ENCODE assay signal across 7 mouse cellular contexts in the genomic region with DNA sequence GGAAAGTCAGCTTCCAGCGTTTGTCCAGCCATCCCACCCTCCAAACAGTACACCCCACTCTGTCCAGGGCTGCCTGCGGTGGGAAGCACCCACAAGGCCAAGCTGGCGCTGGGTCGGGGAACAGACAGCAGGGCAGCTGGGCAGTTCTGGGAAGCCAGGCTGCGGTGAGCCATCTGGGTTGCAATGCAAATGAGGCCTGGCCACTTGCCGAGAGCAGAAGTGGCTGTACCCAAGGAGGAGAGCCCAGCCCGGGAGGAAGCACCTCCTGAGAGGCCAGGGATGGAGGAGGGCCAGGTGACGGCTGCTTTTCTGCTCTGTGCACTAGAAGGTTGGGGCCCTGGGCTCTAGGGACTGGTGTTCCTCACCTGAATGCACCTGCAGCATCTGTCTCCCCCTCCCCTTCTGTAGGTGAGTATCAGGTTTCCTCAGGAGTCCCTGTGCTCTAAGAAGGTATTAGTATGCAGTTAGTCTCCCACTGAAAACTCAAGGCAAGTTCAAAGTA. TPM values are rescaled to one million over a fixed set of nuclear protein-coding genes. Genes with fewer than 3 reads are reported as not detected.
DNase-seq lines count a peak whose midpoint lies in the region; ATAC-seq and TF ChIP-seq lines count a peak whose summit lies in the region.

No protein-coding gene starts in this region.

- ATAC-seq in embryonic facial prominence, embryonic 12.5 days (ENCODE audit: insufficient number of reproducible peaks, insufficient read depth, low FRiP score, low TSS enrichment) = 0 out of 2 replicates have a peak, but pooled peaks have one; percentile 65
- ATAC-seq in liver, embryonic 11.5 days (replicated peaks; ENCODE audit: low FRiP score) = no peak

- H3K36me3 ChIP-seq in CH12.LX (replicated peaks in 1 of 2; ENCODE audit: control insufficient read depth in 1 of 2, insufficient read depth in 1 of 2, low read length in 1 of 2) = no peaks in the 10 kb centered on the region
- no peaks in the 10 kb centered on the region for H3K36me3 ChIP-seq in embryonic facial prominence, embryonic 12.5 days
- no peaks in the 10 kb centered on the region for H3K36me3 ChIP-seq in liver, embryonic 11.5 days (ENCODE audit: control insufficient read depth, insufficient read depth, low read length)

- H3K4me2 ChIP-seq in CH12.LX (ENCODE audit: insufficient read depth, low read depth, poor library complexity, severe bottlenecking) = peak overlapping the region; percentile 44
- peak overlapping the region; percentile 5 for H3K4me2 ChIP-seq in embryonic facial prominence, embryonic 12.5 days (replicated peaks)
- no peak overlapping the region for H3K4me2 ChIP-seq in liver, embryonic 11.5 days

- TF ChIP-seq POLR2A in CH12.LX (IDR thresholded peaks at IDR 0.05; ENCODE audit: low read depth, low read length) = no peak

- peaks cover 60% of the 10 kb centered on the region for H3K27me3 ChIP-seq in CH12.LX (replicated peaks)
- no peaks in the 10 kb centered on the region; the same call in 1 of the 2 replicates for H3K27me3 ChIP-seq in embryonic facial prominence, embryonic 12.5 days
- H3K27me3 ChIP-seq in liver, embryonic 11.5 days (replicated peaks; ENCODE audit: control insufficient read depth, insufficient read depth, low read length) = peaks cover 14% of the 10 kb centered on the region

- peak; percentile 92 for TF ChIP-seq EP300 in CH12.LX (IDR thresholded peaks at IDR 0.05; ENCODE audit: low read length)

- dilution Hi-C loops in CH12.LX (cut with MboI; ENCODE audit: extremely low pct_ligation_motif_present, extremely low pct_unique_long_range_greater_than_20kb, low sequenced_read_pairs) = no loop called here

- in situ Hi-C loops in CH12.LX (cut with MboI; ENCODE audit: low pct_ligation_motif_present, low pct_unique_long_range_greater_than_20kb, low sequenced_read_pairs) = no loop called here

- H3K4me3 ChIP-seq in CH12.LX (replicated peaks in 1 of 3; ENCODE audit: low read depth in 2 of 3, low read length in 2 of 3, poor library complexity in 1 of 3) = no peak overlapping the region
- no peak overlapping the region for H3K4me3 ChIP-seq in embryonic facial prominence, embryonic 12.5 days
- no peak overlapping the region for H3K4me3 ChIP-seq in liver, embryonic 11.5 days (ENCODE audit: low read depth, low read length)

- WGBS in embryonic facial prominence, embryonic 12.5 days = 7% methylated on average over 8 of the region's 8 CpGs
- WGBS in liver, embryonic 11.5 days = 27% methylated on average over 8 of the region's 8 CpGs

- TF ChIP-seq RAD21 in CH12.LX (IDR thresholded peaks at IDR 0.05; ENCODE audit: low read depth, low read length) = peak; percentile 2; the same call in 1 of the 2 replicates

- peaks cover 6% of the 10 kb centered on the region for H3K9me3 ChIP-seq in CH12.LX (replicated peaks; ENCODE audit: low read length)
- no peaks in the 10 kb centered on the region for H3K9me3 ChIP-seq in embryonic facial prominence, embryonic 12.5 days
- H3K9me3 ChIP-seq in liver, embryonic 11.5 days (ENCODE audit: control insufficient read depth, low read length) = no peaks in the 10 kb centered on the region

- TF ChIP-seq CTCF in CH12.LX (conservative IDR thresholded peaks at IDR 0.05 in 1 of 2, IDR thresholded peaks at IDR 0.05 in 1 of 2; ENCODE audit: low read depth in 2 of 2, low read length in 2 of 2) = no peak

- H3K4me1 ChIP-seq in CH12.LX (ENCODE audit: control insufficient read depth in 1 of 2, insufficient read depth in 2 of 2) = peaks cover 28 to 57% of the 10 kb centered on the region in 2 experiments
- peaks cover 33% of the 10 kb centered on the region for H3K4me1 ChIP-seq in embryonic facial prominence, embryonic 12.5 days
- peaks cover 20% of the 10 kb centered on the region for H3K4me1 ChIP-seq in liver, embryonic 11.5 days (replicated peaks; ENCODE audit: control insufficient read depth, insufficient read depth, low read length)

- intact Hi-C loops in heart, postnatal 10 days (cut with DNase I) = no loop called here

- peak overlapping the region; percentile 10 for H3K27ac ChIP-seq in CH12.LX (ENCODE audit: insufficient read depth, low read depth)
- peak overlapping the region; percentile 86 for H3K27ac ChIP-seq in embryonic facial prominence, embryonic 12.5 days
- H3K27ac ChIP-seq in liver, embryonic 11.5 days (ENCODE audit: low read depth, low read length) = 0 out of 2 replicates have a peak overlapping the region, but pooled peaks have one; percentile 43

- peak; percentile 75 for DNase-seq in CH12.LX (ENCODE audit: extremely low read depth)
- peak; percentile 76 for DNase-seq in NIH3T3 (ENCODE audit: low read depth)
- peak; percentile 64 to 67 for DNase-seq in heart, postnatal 10 days
- no peak for DNase-seq in liver, embryonic 11.5 days (ENCODE audit: low spot score)
- peak; percentile 57 for DNase-seq in neural tube, embryonic 10.5 days (ENCODE audit: extremely low spot score, low spot score)
- no peak for DNase-seq in urinary bladder, postnatal 14 days (ENCODE audit: low spot score)

- no peaks in the 10 kb centered on the region for H3K79me2 ChIP-seq in CH12.LX (replicated peaks; ENCODE audit: control insufficient read depth, extremely low read depth, insufficient read depth, poor library complexity, severe bottlenecking)

- no peak overlapping the region for H3K9ac ChIP-seq in CH12.LX (ENCODE audit: insufficient read depth, low read depth)
- 0 out of 2 replicates have a peak overlapping the region, but pooled peaks have one; percentile 38 for H3K9ac ChIP-seq in embryonic facial prominence, embryonic 12.5 days
- H3K9ac ChIP-seq in liver, embryonic 11.5 days (ENCODE audit: low read depth, low read length) = no peak overlapping the region

TF ChIP-seq in CH12.LX, 34 proteins besides CTCF, POLR2A, EP300 and RAD21 (continues in another document):
- TF ChIP-seq ZNF384 (IDR thresholded peaks at IDR 0.05; ENCODE audit: low read depth, low read length) (no peak), IRF4 (IDR thresholded peaks at IDR 0.05; ENCODE audit: low read depth, low read length) (peak; percentile 83; the same call in 1 of the 2 replicates), ZKSCAN1 (IDR thresholded peaks at IDR 0.05; ENCODE audit: borderline replicate concordance, low read depth, low read length) (no peak), ETS1 (conservative IDR thresholded peaks at IDR 0.05; ENCODE audit: low read depth, low read length) (peak; percentile 91), CHD2 (IDR thresholded peaks at IDR 0.05; ENCODE audit: low read length) (peak; percentile 71), CHD1 (IDR thresholded peaks at IDR 0.05; ENCODE audit: low read depth, low read length) (no peak), TCF12 (IDR thresholded peaks at IDR 0.05; ENCODE audit: low read depth, low read length) (peak; percentile 99), MAX (IDR thresholded peaks at IDR 0.05; ENCODE audit: low read length) (peak; percentile 70; the same call in 1 of the 2 replicates), USF1 (IDR thresholded peaks at IDR 0.05; ENCODE audit: low read depth, low read length) (no peak), JUND (conservative IDR thresholded peaks at IDR 0.05; ENCODE audit: low read depth, low read length) (no peak), MAFK (IDR thresholded peaks at IDR 0.05; ENCODE audit: insufficient replicate concordance, low read length) (no peak), JUN (IDR thresholded peaks at IDR 0.05; ENCODE audit: insufficient read depth, low read depth, low read length) (no peak), SIN3A (IDR thresholded peaks at IDR 0.05; ENCODE audit: low read length) (peak; percentile 81), UBTF (IDR thresholded peaks at IDR 0.05; ENCODE audit: low read depth, low read length) (peak; percentile 95), POLR2AphosphoS2 (IDR thresholded peaks at IDR 0.05; ENCODE audit: low read depth, low read length) (no peak), HCFC1 (IDR thresholded peaks at IDR 0.05; ENCODE audit: low read depth, low read length) (0 out of 2 replicates have a peak, but pooled peaks have one; percentile 42), USF2 (conservative IDR thresholded peaks at IDR 0.05; ENCODE audit: low read depth, low read length) (no peak), MYC (IDR thresholded peaks at IDR 0.05; ENCODE audit: low read depth, low read length) (peak; percentile 60; the same call in 1 of the 2 replicates), MAZ (IDR thresholded peaks at IDR 0.05; ENCODE audit: low read depth, low read length) (peak; percentile 89), ELF1 (IDR thresholded peaks at IDR 0.05; ENCODE audit: low read depth, low read length) (0 out of 2 replicates have a peak, but pooled peaks have one; percentile 32), MEF2A (IDR thresholded peaks at IDR 0.05; ENCODE audit: borderline replicate concordance, low read depth, low read length) (peak; percentile 84), BHLHE40 (IDR thresholded peaks at IDR 0.05; ENCODE audit: low read depth, low read length) (peak; percentile 64), E2F4 (IDR thresholded peaks at IDR 0.05; ENCODE audit: insufficient replicate concordance, low read depth, low read length) (no peak), SMC3 (IDR thresholded peaks at IDR 0.05; ENCODE audit: low read depth, low read length) (peak; percentile 41), GABPA (IDR thresholded peaks at IDR 0.05; ENCODE audit: insufficient replicate concordance, low read depth, low read length) (no peak), PAX5 (IDR thresholded peaks at IDR 0.05; ENCODE audit: low read length) (no peak), RCOR1 (conservative IDR thresholded peaks at IDR 0.05; ENCODE audit: low read depth, low read length) (peak; percentile 95), KAT2A (IDR thresholded peaks at IDR 0.05; ENCODE audit: insufficient replicate concordance, low read length) (no peak), NELFE (IDR thresholded peaks at IDR 0.05; ENCODE audit: low read depth, low read length) (no peak)

RNA-seq across cellular contexts. Expression of gene Socs3, which starts 6.3 kb away (rescaled TPM):
- total RNA-seq in CH12.LX (2012; rRNA removed) = 2.5 and 4.7 TPM in 2 replicates
- 1.1 and 1.2 TPM in 2 replicates for total RNA-seq in CH12.LX (2014; rRNA removed)
- polyA plus RNA-seq in CH12.LX (2012; ENCODE audit: insufficient read length, low read depth) = 0.83 and 1.1 TPM in 2 replicates
- polyA plus RNA-seq in embryonic facial prominence, embryonic 12.5 days (2016; fragmentation: Nextera tagmentation; extraction: Ambion mirVana) = 18.4 and 19.3 TPM in 2 replicates
- 1 to 10 TPM; 3.7 to 5.8 TPM for total RNA-seq in heart, postnatal 10 days (2021)
- polyA plus RNA-seq in liver, embryonic 11.5 days (2014; fragmentation: Nextera tagmentation; extraction: Ambion mirVana) = 3.7 and 4.6 TPM in 2 replicates

RNA-seq across cellular contexts. Expression of gene Pgs1, which starts 10.0 kb away (rescaled TPM):
- total RNA-seq in CH12.LX (2012; rRNA removed) (60.5 and 64.5 TPM in 2 replicates), CH12.LX (2014; rRNA removed) (38.1 and 39.8 TPM in 2 replicates)
- 50.4 and 50.8 TPM in 2 replicates for polyA plus RNA-seq in CH12.LX (2012; ENCODE audit: insufficient read length, low read depth)
- 43.0 and 46.2 TPM in 2 replicates for polyA plus RNA-seq in embryonic facial prominence, embryonic 12.5 days (2016; fragmentation: Nextera tagmentation; extraction: Ambion mirVana)
- total RNA-seq in heart, postnatal 10 days (2021) = 10 to 100 TPM; 21.2 to 23.7 TPM
- 31.5 and 31.9 TPM in 2 replicates for polyA plus RNA-seq in liver, embryonic 11.5 days (2014; fragmentation: Nextera tagmentation; extraction: Ambion mirVana)

Comparison
In these comparisons a context has a peak if more than half of its experiments do, and no peak if none do; other contexts are left out.
1. DNase-seq: peak in CH12.LX (single experiment), NIH3T3 (single experiment), heart, postnatal 10 days (2 of 2) and neural tube, embryonic 10.5 days (single experiment); none in liver, embryonic 11.5 days (single experiment) and urinary bladder, postnatal 14 days (single experiment).
2. H3K27ac ChIP-seq: peak in every context shown above with its lines; median percentile 86 in embryonic facial prominence, embryonic 12.5 days; 43 in liver, embryonic 11.5 days; 10 in CH12.LX.